Mouse (Mus musculus) ES-E14 (cell line): ENCODE measurements around the gene Mypn. TPM values are rescaled to one million over a fixed set of nuclear protein-coding genes. Genes with fewer than 3 reads are reported as not detected.

Experiments
- DNase-seq: peaks from one replicate; pipeline ENCODE4 v3.0.0-alpha.2; 2013; ENCODE audit warnings: low read depth, low spot score
- H3K27ac ChIP-seq: 2 replicates; pipeline ENCODE4 v1.5.1; 2012; ENCODE audit warnings: low read depth, mild to moderate bottlenecking, low read length, moderate library complexity, mixed read lengths; ENCODE audit not compliant: poor library complexity, insufficient read depth, severe bottlenecking
- H3K36me3 ChIP-seq: 2 replicates; pipeline ENCODE4 v1.6.1; 2012; ENCODE audit warnings: mild to moderate bottlenecking, low read length, moderate library complexity, mixed read lengths; ENCODE audit not compliant: control insufficient read depth, poor library complexity, insufficient read depth, severe bottlenecking
- H3K4me1 ChIP-seq, 2 experiments: fragments of 150-350 bp in 1 of 2; sonication (generic) in 1 of 2; 2 replicates each; pipeline ENCODE4 v1.6.1; 2012; ENCODE audit warnings: low read length in 2 of 2, mild to moderate bottlenecking in 1 of 2, mixed read lengths in 1 of 2; ENCODE audit not compliant: control insufficient read depth in 2 of 2, insufficient read depth in 2 of 2, poor library complexity in 1 of 2
- H3K4me3 ChIP-seq, 2 experiments: fragments of 150-350 bp in 1 of 2; sonication (generic) in 1 of 2; 2 replicates each; pipeline ENCODE4 v1.5.1; 2012; ENCODE audit warnings: low read length in 2 of 2, low read depth in 1 of 2, mild to moderate bottlenecking in 1 of 2, mixed read lengths in 1 of 2; ENCODE audit not compliant: insufficient read depth in 1 of 2, poor library complexity in 1 of 2, severe bottlenecking in 1 of 2
- H3K9ac ChIP-seq: 2 replicates; pipeline ENCODE4 v1.6.1; 2012; ENCODE audit warnings: low read depth, mild to moderate bottlenecking, low read length, mixed read lengths; ENCODE audit not compliant: poor library complexity, insufficient read depth, severe bottlenecking
- H3K9me3 ChIP-seq: fragments of 150-350 bp; sonication (generic); 2 replicates; pipeline ENCODE4 v1.6.1; 2012; ENCODE audit warnings: low read depth, mild to moderate bottlenecking, low read length; ENCODE audit not compliant: control insufficient read depth, insufficient read depth
- CHD2 ChIP-seq: IDR thresholded peaks from 2 replicates; pipeline ENCODE4 v1.6.1; 2014; ENCODE audit warnings: mild to moderate bottlenecking, low read depth, low read length, inconsistent platforms
- HCFC1 ChIP-seq: IDR thresholded peaks from 2 replicates; pipeline ENCODE4 v1.6.1; 2012; ENCODE audit warnings: low read length, inconsistent platforms, borderline replicate concordance; ENCODE audit not compliant: insufficient read depth
- MAFK ChIP-seq: IDR thresholded peaks from 2 replicates; pipeline ENCODE4 v1.6.1; 2014; ENCODE audit warnings: mild to moderate bottlenecking, low read depth, low read length, inconsistent platforms; ENCODE audit not compliant: insufficient read depth
- ZC3H11A ChIP-seq: IDR thresholded peaks from 2 replicates; pipeline ENCODE4 v1.6.1; 2012; ENCODE audit warnings: low read depth, mild to moderate bottlenecking, inconsistent platforms, low read length, borderline replicate concordance
- ZNF384 ChIP-seq: IDR thresholded peaks from 2 replicates; pipeline ENCODE4 v1.6.1; 2012; ENCODE audit warnings: low read depth, low read length, inconsistent platforms
- in situ Hi-C, 2 experiments: fragments of 600-800 bp; cut with MboI; formaldehyde crosslinking; loops; one replicate each; pipeline ENCODE4 v1.15.1; 2025; ENCODE audit warnings: low sequenced_read_pairs in 2 of 2, inconsistent platforms in 1 of 2; ENCODE audit not compliant: unreplicated experiment in 2 of 2
- total RNA-seq: library from RNA; depleted of rRNA; stranded (reverse); fragments of 300-350 nt; gene quantifications from 2 replicates; pipeline ENCODE4 v1.2.3, GENCODE M21; 2012

The Mypn gene
- total RNA-seq, 1 experiment: 1.1 TPM

GRCm38 (mm10) chr10:63235889-63236288 lies 32.1 kb upstream of the Mypn start:
- H3K9ac ChIP-seq: no peak overlapping the region

GRCm38 (mm10) chr10:63234133-63234532 lies 30.4 kb upstream of the Mypn start:
- TF ChIP-seq MAFK (no peak), ZNF384 (no peak)
- Histone ChIP-seq H3K9me3 (no peaks in the 10 kb centered on the region), H3K27ac (no peak overlapping the region), H3K4me3 (no peak overlapping the region), H3K4me1 (peaks cover 0 to 4% of the 10 kb centered on the region in 2 experiments; a peak in 1 of 4 replicates), H3K36me3 (no peaks in the 10 kb centered on the region), H3K9ac (no peak overlapping the region)
- in situ Hi-C loops: no loop called here
- DNase-seq: no peak

More at GRCm38 (mm10) chr10:63235889-63236288, 32.1 kb upstream of the Mypn start:
- no peaks in the 10 kb centered on the region for H3K36me3 ChIP-seq
- DNase-seq: no peak
- H3K27ac ChIP-seq: no peak overlapping the region
- no peaks in the 10 kb centered on the region for H3K9me3 ChIP-seq
- H3K4me3 ChIP-seq: no peak overlapping the region
- peaks cover 0 to 4% of the 10 kb centered on the region in 2 experiments; a peak in 1 of 4 replicates for H3K4me1 ChIP-seq
- TF ChIP-seq ZNF384: no peak
- no peak for TF ChIP-seq MAFK
- TF ChIP-seq ZC3H11A: no peak
- no peak for TF ChIP-seq CHD2
- TF ChIP-seq HCFC1: no peak
- in situ Hi-C loops: no loop called here

- in situ Hi-C loops: no loop called here
- Histone ChIP-seq H3K27ac (no peak overlapping the region), H3K9ac (no peak overlapping the region), H3K4me3 (no peak overlapping the region), H3K4me1 (no peaks in the 10 kb centered on the region), H3K9me3 (no peaks in the 10 kb centered on the region), H3K36me3 (no peaks in the 10 kb centered on the region)
- TF ChIP-seq MAFK (no peak), CHD2 (no peak), HCFC1 (no peak), ZC3H11A (no peak), ZNF384 (no peak)
- no peak for DNase-seq
These were observed 27.9 kb upstream of the Mypn start for GRCm38 (mm10) chr10:63231630-63232029.

- TF ChIP-seq ZC3H11A (no peak), CHD2 (no peak), ZNF384 (no peak), HCFC1 (no peak), MAFK (no peak)
- in situ Hi-C loops: no loop called here
- Histone ChIP-seq H3K36me3 (no peaks in the 10 kb centered on the region), H3K4me3 (no peak overlapping the region), H3K27ac (no peak overlapping the region), H3K9me3 (no peaks in the 10 kb centered on the region), H3K9ac (no peak overlapping the region), H3K4me1 (no peaks in the 10 kb centered on the region)
- no peak for DNase-seq
These were observed 27.1 kb upstream of the Mypn start for GRCm38 (mm10) chr10:63230854-63231253.

- no peaks in the 10 kb centered on the region for H3K36me3 ChIP-seq
- TF ChIP-seq ZC3H11A (no peak), HCFC1 (no peak), MAFK (no peak), CHD2 (no peak), ZNF384 (no peak)
- in situ Hi-C loops: no loop called here
- no peak overlapping the region for H3K4me3 ChIP-seq
- H3K4me1 ChIP-seq: no peaks in the 10 kb centered on the region
- H3K27ac ChIP-seq: no peak overlapping the region
- no peaks in the 10 kb centered on the region for H3K9me3 ChIP-seq
- DNase-seq: no peak
- no peak overlapping the region for H3K9ac ChIP-seq
These were observed 26.5 kb upstream of the Mypn start for GRCm38 (mm10) chr10:63230266-63230665.
